Mouse (Mus musculus) C2C12 (cell line): ENCODE results near the gene Trim25.

Source experiments
- CTCF ChIP-seq: IDR thresholded peaks from one replicate; pipeline ENCODE4 v1.5.1; 2011; ENCODE audit not compliant: control insufficient read depth, insufficient read depth, insufficient read length
- MYOG ChIP-seq: IDR thresholded peaks from one replicate; pipeline ENCODE4 v1.6.1; 2011; ENCODE audit not compliant: control insufficient read depth, insufficient read length; ENCODE audit errors: extremely low read depth
- USF1 ChIP-seq: IDR thresholded peaks from one replicate; pipeline ENCODE4 v1.6.1; 2011; ENCODE audit warnings: low read depth, mild to moderate bottlenecking, control low read depth, moderate library complexity

DNA sequence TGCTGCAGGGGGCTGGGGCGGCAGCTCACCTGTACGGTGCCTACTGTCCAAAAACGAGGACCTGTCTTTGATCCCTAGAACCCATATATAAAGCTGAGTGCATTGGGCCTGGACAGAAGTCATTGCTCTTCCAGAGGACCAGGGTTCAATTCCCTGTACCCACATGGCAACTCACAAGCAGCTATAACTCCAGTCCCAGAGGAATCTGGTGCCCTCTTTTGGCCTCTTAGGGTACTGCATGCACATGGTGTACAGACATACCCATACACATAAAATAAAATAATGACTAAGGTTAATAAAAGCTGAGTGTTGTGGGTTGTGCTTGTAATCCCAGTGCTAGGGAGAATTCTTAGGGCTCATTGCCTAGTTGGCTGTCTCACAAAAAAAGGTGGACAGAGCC, 66.1 kb downstream of the Trim25 start:
- TF ChIP-seq CTCF (no peak), MYOG (no peak), USF1 (no peak)
